Mouse (Mus musculus) c-Kit-positive CD71-positive TER-119-positive erythroid progenitor cells, embryonic 14.5 days (primary cell): ENCODE measurements around the gene Slc38a11.

Experiments
- DNase-seq: peaks from one replicate; pipeline ENCODE4 v3.0.0-alpha.2; 2013; ENCODE audit warnings: low spot score

The Slc38a11 gene

GRCm38 (mm10) chr2:65363828-65364497 is at the start of gene Slc38a11:
Gene Slc38a11, minus strand, starts transcription at chr2:65364034.
- no peak for DNase-seq

- DNase-seq, result no peak
These were observed 43.3 kb upstream of the Slc38a11 start for GRCm38 (mm10) chr2:65407110-65407509.

GRCm38 (mm10) chr2:65405407-65405806 is 41.6 kb upstream of the Slc38a11 start:
- DNase-seq, result no peak

- no peak for DNase-seq
These were observed 38.2 kb upstream of the Slc38a11 start for GRCm38 (mm10) chr2:65402001-65402400.

GRCm38 (mm10) chr2:65399938-65400337 is 36.1 kb upstream of the Slc38a11 start:
- DNase-seq, result no peak

- no peak for DNase-seq
These were observed 32.3 kb upstream of the Slc38a11 start for GRCm38 (mm10) chr2:65396128-65396527.

GRCm38 (mm10) chr2:65393061-65393460 is 29.2 kb upstream of the Slc38a11 start:
- no peak for DNase-seq

- no peak for DNase-seq
These were observed 27.5 kb upstream of the Slc38a11 start for GRCm38 (mm10) chr2:65391322-65391721.

- DNase-seq, result no peak
These were observed 21.0 kb upstream of the Slc38a11 start for GRCm38 (mm10) chr2:65384815-65385214.

GRCm38 (mm10) chr2:65382485-65382884 is 18.7 kb upstream of the Slc38a11 start:
- no peak for DNase-seq

- no peak for DNase-seq
These were observed 14.6 kb upstream of the Slc38a11 start for GRCm38 (mm10) chr2:65378425-65378824.

GRCm38 (mm10) chr2:65374410-65374809 is 10.6 kb upstream of the Slc38a11 start:
- DNase-seq, result no peak

GRCm38 (mm10) chr2:65373076-65373475 is 9.2 kb upstream of the Slc38a11 start:
- no peak for DNase-seq

GRCm38 (mm10) chr2:65360736-65361475 is 2.9 kb downstream of the Slc38a11 start:
- no peak for DNase-seq

- DNase-seq, result no peak
These were observed 16.5 kb downstream of the Slc38a11 start for GRCm38 (mm10) chr2:65347367-65347766.

GRCm38 (mm10) chr2:65346915-65347314 is 16.9 kb downstream of the Slc38a11 start:
- no peak for DNase-seq

- no peak for DNase-seq
These were observed 17.8 kb downstream of the Slc38a11 start for GRCm38 (mm10) chr2:65346037-65346436.

- no peak for DNase-seq
These were observed 21.8 kb downstream of the Slc38a11 start for GRCm38 (mm10) chr2:65342057-65342456.

- DNase-seq, result no peak
These were observed 23.0 kb downstream of the Slc38a11 start for GRCm38 (mm10) chr2:65340839-65341238.

GRCm38 (mm10) chr2:65337378-65338140 is 26.3 kb downstream of the Slc38a11 start:
- no peak for DNase-seq

GRCm38 (mm10) chr2:65336608-65337007 is 27.2 kb downstream of the Slc38a11 start:
- no peak for DNase-seq

- no peak for DNase-seq
These were observed 29.7 kb downstream of the Slc38a11 start for GRCm38 (mm10) chr2:65334091-65334490.

- DNase-seq, result peak; percentile 9
These were observed 32.5 kb downstream of the Slc38a11 start for GRCm38 (mm10) chr2:65331321-65331720.
